Mouse (Mus musculus): ENCODE results near the gene Ccer2. TPM values are rescaled to one million over a fixed set of nuclear protein-coding genes. Genes with fewer than 3 reads are reported as not detected.

Ccer2 gene
- polyA plus RNA-seq (2017; shearing (Covaris generic)): not detected

DNA sequence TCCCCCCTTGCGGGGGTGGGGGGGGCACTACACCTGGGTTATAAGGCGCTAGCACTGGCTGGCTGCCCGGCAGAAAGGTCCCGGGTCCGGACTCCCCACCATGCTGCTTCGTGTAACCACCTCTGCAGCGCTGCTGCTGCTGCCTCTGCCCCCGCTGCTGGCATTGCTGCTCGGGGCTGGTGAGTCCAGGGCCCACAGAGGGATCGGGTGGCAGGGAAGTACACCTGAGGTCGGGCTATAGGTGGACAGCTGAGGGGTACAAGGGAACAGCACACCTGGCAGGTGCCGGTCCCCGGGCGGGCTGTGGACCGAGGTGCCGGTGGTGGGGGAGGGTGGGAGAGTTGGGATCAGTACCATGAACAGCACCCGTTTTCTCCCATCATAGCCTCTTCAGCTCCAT lies at the start of gene Ccer2:
TSS of gene Ccer2 (plus strand) at position 96 of the 400 bp plus-strand sequence.

DNA sequence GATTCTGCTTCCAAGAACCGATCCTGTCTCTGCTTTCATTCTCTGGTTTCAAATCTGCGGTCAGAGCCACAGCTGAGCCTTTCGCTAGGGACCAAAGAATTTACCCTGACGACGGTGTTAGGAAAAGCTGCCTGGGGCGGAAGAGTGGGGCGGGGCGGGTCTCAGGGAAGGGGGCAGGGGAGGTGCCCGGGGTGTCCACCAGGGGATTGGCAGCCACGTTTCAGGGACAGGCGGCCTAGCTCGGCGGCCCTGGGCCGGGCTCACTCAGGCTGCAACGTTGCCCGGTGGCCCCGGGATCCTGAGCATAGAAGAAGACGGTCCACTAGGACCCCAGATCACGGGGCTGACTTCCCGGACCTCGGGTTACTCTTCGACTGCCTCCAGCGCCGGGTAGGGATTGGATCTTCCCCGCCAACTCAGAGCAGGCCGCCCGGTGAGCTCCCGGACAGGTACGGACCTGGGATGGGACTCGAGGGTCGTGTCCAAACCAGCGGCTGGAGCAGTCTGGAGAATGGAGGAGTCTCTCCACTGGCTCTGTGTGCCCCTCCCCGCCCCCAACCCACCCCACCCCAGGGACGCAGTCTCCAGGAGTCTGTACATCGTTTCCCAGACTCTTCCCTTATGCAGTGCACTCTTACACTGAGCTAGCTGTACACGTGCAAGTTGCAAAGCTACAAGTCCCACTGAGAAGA lies 39.2 kb upstream of the Ccer2 start, which contains the start of gene Fbxo17:
TSS of gene Fbxo17 (plus strand) at position 215 of the 692 bp plus-strand sequence.

DNA sequence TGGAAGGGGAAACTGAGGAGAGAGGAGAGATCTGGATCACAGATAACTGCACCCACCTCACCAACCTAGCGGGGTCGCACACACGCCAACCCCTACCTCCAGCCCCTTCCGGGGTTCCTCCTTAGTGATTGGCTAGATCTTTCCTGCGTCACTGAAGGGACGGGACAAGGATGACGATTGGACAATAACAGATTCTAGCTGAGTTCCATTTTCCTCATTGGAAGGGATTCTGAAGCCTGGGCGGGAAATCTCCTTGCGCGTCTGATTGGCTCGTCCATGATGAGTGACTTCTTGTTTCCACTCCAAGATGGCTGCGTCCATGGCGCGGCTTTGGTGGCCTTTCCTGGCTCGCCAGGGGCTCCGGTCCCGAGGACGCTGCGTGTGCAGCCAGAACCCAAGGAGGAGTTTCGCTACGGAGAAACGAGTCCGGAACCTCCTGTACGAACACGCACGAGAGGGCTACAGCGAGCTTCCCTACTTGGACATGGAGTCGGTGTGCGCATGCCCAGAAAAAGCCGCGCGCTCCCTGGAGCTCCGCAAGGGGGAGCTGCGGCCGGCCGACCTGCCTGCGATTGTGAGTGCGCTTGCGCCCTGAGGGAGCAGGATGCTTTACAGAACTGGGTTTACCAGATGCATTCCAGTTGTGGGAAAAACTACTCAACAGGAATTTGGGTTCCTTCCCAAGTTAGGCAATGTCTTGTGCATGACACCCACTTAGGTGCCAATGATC lies 14.1 kb upstream of the Ccer2 start, which contains the start of the genes Mrps12 and Sars2:
TSS of gene Mrps12 (minus strand) at position 112 of the 730 bp plus-strand sequence.
TSS of gene Sars2 (plus strand) at position 284 of the 730 bp plus-strand sequence.

DNA sequence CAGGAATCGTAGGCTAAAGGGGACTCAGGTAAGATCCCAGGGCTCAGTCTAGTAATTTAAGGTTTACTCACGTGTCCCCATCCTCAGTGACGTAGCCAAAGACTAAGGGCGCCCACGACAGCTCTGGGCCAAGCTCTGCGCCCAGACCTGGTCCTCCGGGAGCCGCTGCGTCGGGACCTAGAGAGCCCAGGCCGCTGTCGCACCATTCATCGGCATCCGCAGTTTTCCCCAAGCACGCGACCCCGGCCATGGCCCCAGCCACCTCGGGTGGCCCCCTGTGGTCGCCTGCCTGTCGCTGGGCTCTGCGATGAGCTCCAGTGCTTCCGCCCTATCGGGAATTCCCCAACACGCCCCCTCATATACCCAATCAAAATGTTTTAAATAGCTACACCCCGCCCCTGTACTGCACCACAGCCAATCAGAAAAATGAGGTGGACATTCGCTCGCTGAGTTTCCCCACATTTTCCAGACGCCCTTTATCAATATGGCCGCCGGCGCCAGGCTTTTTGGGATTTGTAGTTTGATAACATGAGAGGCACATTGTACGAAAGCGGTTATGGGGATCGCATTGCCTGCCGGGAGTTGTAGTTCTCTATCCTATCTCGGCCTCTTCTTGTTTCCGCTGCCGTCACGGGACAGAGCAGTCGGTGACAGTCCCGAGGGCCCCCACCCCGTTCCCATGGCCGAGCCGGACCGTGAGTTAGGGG lies 10.4 kb downstream of the Ccer2 start, which contains the start of gene Sirt2:
TSS of gene Sirt2 (plus strand) at position 563 of the 707 bp plus-strand sequence.

DNA sequence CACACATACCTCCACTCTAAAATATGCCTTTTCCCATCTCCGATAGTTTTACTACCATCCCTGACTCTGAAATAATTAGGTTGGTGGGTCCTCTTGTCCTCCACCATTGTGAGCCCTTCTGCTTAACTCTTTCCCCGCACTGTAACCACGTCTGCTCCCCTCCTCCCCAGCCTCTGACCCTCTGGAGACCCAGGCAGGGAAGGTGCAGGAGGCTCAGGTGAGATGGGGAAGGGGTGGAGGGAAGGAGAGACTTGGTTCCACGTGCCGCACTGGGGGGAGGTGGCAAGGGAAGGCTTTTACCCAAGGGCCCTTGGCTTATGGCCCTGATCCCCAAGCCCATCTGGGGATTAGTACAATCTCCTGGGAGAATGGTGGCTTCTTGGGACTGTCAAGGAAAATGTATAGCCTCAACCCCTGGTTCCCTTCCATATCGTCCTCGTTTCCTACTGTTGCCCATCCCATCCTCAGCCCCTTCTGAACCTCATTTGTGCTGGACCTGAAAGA lies 11.5 kb downstream of the Ccer2 start, which contains the start of gene Nfkbib:
TSS of gene Nfkbib (minus strand) at position 51 of the 504 bp plus-strand sequence.

DNA sequence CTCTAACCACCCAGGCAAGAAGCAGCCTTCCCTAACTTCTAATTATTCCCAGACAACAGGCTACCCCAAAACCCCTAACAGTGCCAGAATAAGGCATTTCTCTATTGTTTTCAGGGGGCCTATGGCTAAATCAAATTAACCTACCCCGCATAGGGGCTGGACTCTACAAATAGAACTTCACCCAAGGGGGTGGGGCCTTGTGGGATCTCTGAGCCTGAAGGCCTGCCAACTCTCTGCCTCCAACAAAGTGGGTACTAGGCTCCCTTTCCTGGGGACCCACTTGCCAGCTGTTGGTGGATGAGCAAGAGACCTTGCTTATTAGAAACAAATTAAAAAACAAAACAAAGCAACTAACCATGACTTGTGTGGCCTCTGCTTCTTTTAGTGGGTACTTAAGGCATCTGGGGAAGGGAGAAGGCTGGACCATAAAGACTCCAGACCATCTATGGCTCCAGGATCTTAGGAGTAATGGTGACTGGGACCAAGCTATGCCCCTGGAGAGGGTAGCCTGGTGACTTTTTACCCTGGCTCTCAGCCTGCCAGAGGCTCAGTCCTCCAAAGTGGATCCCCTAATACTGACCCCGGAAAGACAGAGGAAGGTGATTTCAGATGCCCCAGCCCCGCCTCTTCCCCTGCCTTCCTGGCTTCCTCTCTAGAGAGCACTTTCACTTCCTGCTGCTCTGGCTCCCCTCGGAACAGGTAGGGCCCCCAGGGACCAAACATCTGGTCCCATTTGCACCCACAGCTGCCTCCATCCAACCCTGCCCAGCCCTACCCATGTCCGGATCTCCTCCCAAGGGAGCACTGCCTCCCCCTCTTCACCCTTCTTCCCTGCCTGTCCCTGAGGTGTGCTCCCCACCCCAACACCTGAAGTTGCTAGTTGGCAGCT lies 32.6 kb downstream of the Ccer2 start, which contains the start of gene Rinl:
TSS of gene Rinl (plus strand) at position 663 of the 889 bp plus-strand sequence.

DNA sequence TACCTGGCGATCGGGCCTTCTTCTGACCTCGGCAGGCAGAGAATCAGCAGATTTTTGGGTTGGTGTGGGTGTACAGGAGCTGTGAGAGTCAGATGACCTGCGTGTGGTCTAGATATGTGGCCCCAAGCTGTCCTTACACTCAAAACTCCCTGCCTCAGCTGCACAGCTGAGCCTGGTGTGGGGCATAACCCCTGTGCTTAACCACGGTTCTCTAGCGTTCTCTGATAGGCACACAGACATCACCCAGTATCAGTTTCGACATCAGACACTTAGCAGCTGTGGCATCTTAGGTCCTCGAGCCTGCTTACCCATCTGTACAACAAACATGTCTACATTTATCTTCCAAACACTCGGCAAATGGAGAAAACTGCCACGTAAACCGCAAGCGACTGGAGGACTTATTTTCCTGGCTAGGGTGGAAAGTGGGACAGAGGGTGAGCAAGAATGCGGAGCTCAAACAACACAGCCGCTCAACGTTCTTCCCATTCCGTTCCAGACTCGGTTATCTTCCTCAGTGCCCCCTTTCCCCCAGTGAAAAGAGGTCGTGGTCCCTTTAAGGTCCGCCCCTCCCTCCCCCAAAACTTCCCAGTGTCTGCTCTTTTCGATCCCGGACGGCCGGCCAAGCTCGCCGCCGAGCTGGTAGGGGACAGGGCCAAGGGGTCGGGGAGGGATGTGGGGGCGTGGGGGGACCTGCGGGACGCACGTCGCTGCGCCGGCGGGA lies 52.4 kb downstream of the Ccer2 start, which contains the start of gene Hnrnpl:
TSS of gene Hnrnpl (plus strand) at position 321 of the 721 bp plus-strand sequence.

Other genes starting within 250 kb of the Ccer2 start
- gene Ifnl2, start 245.7 kb upstream of the Ccer2 start, polyA plus RNA-seq (2017; shearing (Covaris generic)): under 1 TPM in 1 of 2 experiments, not detected in 1; 0.48 TPM
- gene Ifnl3, start 233.3 kb upstream of the Ccer2 start, polyA plus RNA-seq (2017; shearing (Covaris generic)): under 1 TPM in 1 of 2 experiments, not detected in 1; 0.60 TPM
- gene Sycn, start 215.3 kb upstream of the Ccer2 start, polyA plus RNA-seq (2017; shearing (Covaris generic)): not detected
- gene Nccrp1, start 208.9 kb upstream of the Ccer2 start, polyA plus RNA-seq (2017; shearing (Covaris generic)): not detected
- 10 to 100 TPM; 23.9 to 30.0 TPM for gene Samd4b, start 158.0 kb upstream of the Ccer2 start, polyA plus RNA-seq (2017; shearing (Covaris generic))
- 1 to 10 TPM; 6.3 to 8.7 TPM for gene Pak4, start 158.0 kb upstream of the Ccer2 start, polyA plus RNA-seq (2017; shearing (Covaris generic))
- under 1 TPM in 1 of 2 experiments, not detected in 1; 0.28 TPM for gene Acp7, start 124.8 kb upstream of the Ccer2 start, polyA plus RNA-seq (2017; shearing (Covaris generic))
- gene Fbxo27, start 63.3 kb upstream of the Ccer2 start, polyA plus RNA-seq (2017; shearing (Covaris generic)): 10 to 100 TPM in 1 of 2 experiments, 1 to 10 TPM in 1; 3.2 to 15.0 TPM
- gene Fbxo17, start 39.4 kb upstream of the Ccer2 start, polyA plus RNA-seq (2017; shearing (Covaris generic)): 10 to 100 TPM; 16.2 to 19.2 TPM
- gene Mrps12, start 14.4 kb upstream of the Ccer2 start, polyA plus RNA-seq (2017; shearing (Covaris generic)): 10 to 100 TPM; 78.0 to 82.9 TPM
- 10 to 100 TPM; 17.3 to 28.8 TPM for gene Sars2, start 14.2 kb upstream of the Ccer2 start, polyA plus RNA-seq (2017; shearing (Covaris generic))
- 10 to 100 TPM; 86.5 to 91.3 TPM for gene Sirt2, start 10.6 kb downstream of the Ccer2 start, polyA plus RNA-seq (2017; shearing (Covaris generic))
- gene Nfkbib, start 11.3 kb downstream of the Ccer2 start, polyA plus RNA-seq (2017; shearing (Covaris generic)): 10 to 100 TPM; 89.5 to 96.2 TPM
- gene Rinl, start 32.8 kb downstream of the Ccer2 start, polyA plus RNA-seq (2017; shearing (Covaris generic)): 100 to 1,000 TPM; 273 to 344 TPM
- 100 to 1,000 TPM; 235 to 257 TPM for gene Hnrnpl, start 52.4 kb downstream of the Ccer2 start, polyA plus RNA-seq (2017; shearing (Covaris generic))
- gene Ech1, start 69.0 kb downstream of the Ccer2 start, polyA plus RNA-seq (2017; shearing (Covaris generic)): 100 to 1,000 TPM; 196 to 213 TPM
- 10 to 100 TPM; 21.0 to 34.8 TPM for gene Lgals4, start 77.7 kb downstream of the Ccer2 start, polyA plus RNA-seq (2017; shearing (Covaris generic))
- gene Lgals7, start 107.7 kb downstream of the Ccer2 start, polyA plus RNA-seq (2017; shearing (Covaris generic)): 1 to 10 TPM; 1.7 to 9.7 TPM
- under 1 TPM; 0.11 to 0.15 TPM for gene Capn12, start 125.2 kb downstream of the Ccer2 start, polyA plus RNA-seq (2017; shearing (Covaris generic))
- 100 to 1,000 TPM; 248 to 281 TPM for gene Actn4, start 206.2 kb downstream of the Ccer2 start, polyA plus RNA-seq (2017; shearing (Covaris generic))
- gene Eif3k, start 225.7 kb downstream of the Ccer2 start, polyA plus RNA-seq (2017; shearing (Covaris generic)): 100 to 1,000 TPM; 306 to 337 TPM
- gene Map4k1, start 225.9 kb downstream of the Ccer2 start, polyA plus RNA-seq (2017; shearing (Covaris generic)): 100 to 1,000 TPM; 122 to 163 TPM

All from inflammation-experienced regulatory T-cells (primary cell).